Mouse (Mus musculus): ENCODE results near the gene 2210011C24Rik. TPM values are rescaled to one million over a fixed set of nuclear protein-coding genes. Genes with fewer than 3 reads are reported as not detected.
"Not testable (repeated sequence)": the region's sequence is repeated elsewhere in the genome, so short reads cannot be mapped to it uniquely, and the experiment has no call there.

The 2210011C24Rik gene
- polyA plus RNA-seq, 1 experiment from 2014 or later: not detected

GRCm38 (mm10) chr8:84021096-84021495 is 9.1 kb upstream of the 2210011C24Rik start, which contains the start of gene Palm3:
Gene Palm3, plus strand, starts transcription at chr8:84021471.
- Histone ChIP-seq H3K9ac (no peak within 1 kb of the TSS), H3K27me3 (replicated peaks) (peaks cover 44% of the 10 kb centered on the region), H3K36me3 (no peaks in the 10 kb centered on the region), H3K9me3 (replicated peaks) (no peaks in the 10 kb centered on the region), H3K27ac (ENCODE audit: poor library complexity, severe bottlenecking) (no peak within 1 kb of the TSS), H3K4me1 (replicated peaks) (peaks cover 37% of the 10 kb centered on the region), H3K4me3 (no peak within 1 kb of the TSS), H3K4me2 (peak within 1 kb of the TSS; percentile 6)
- peak; percentile 2; the same call in 1 of the 2 replicates for ATAC-seq (ENCODE audit: insufficient number of reproducible peaks, low FRiP score)
- 6% methylated on average over 18 of the region's 18 CpGs for WGBS

- Histone ChIP-seq H3K9ac (no peak overlapping the region), H3K36me3 (no peaks in the 10 kb centered on the region), H3K27ac (ENCODE audit: poor library complexity, severe bottlenecking) (no peak overlapping the region), H3K4me1 (replicated peaks) (peaks cover 33% of the 10 kb centered on the region), H3K4me2 (no peak overlapping the region), H3K4me3 (no peak overlapping the region), H3K9me3 (replicated peaks) (0 out of 2 replicates have a peak, but pooled peaks cover 4% of the 10 kb centered on the region), H3K27me3 (replicated peaks) (peaks cover 31% of the 10 kb centered on the region)
- WGBS: 76% methylated on average over 9 of the region's 9 CpGs
- ATAC-seq (ENCODE audit: insufficient number of reproducible peaks, low FRiP score): no peak
Observed at GRCm38 (mm10) chr8:84019738-84020137, 7.8 kb upstream of the 2210011C24Rik start.

- H3K4me3 ChIP-seq: no peak overlapping the region
- peaks cover 17% of the 10 kb centered on the region for H3K4me1 ChIP-seq (replicated peaks)
- H3K27ac ChIP-seq (ENCODE audit: poor library complexity, severe bottlenecking): no peak overlapping the region
- H3K36me3 ChIP-seq: no peaks in the 10 kb centered on the region
- 90% methylated on average over 5 of the region's 5 CpGs for WGBS
- no peak overlapping the region for H3K9ac ChIP-seq
- H3K27me3 ChIP-seq (replicated peaks): peaks cover 50% of the 10 kb centered on the region
- H3K4me2 ChIP-seq: no peak overlapping the region
- no peak for ATAC-seq (ENCODE audit: insufficient number of reproducible peaks, low FRiP score)
- H3K9me3 ChIP-seq (replicated peaks): 0 out of 2 replicates have a peak, but pooled peaks cover 4% of the 10 kb centered on the region
Observed at GRCm38 (mm10) chr8:84015833-84016232, 3.9 kb upstream of the 2210011C24Rik start.

GRCm38 (mm10) chr8:84012499-84013165 is 661 bp upstream of the 2210011C24Rik start:
- Histone ChIP-seq H3K9ac (peak overlapping the region; percentile 64), H3K4me1 (replicated peaks) (peaks cover 22% of the 10 kb centered on the region)

GRCm38 (mm10) chr8:84010625-84011611 is 1.1 kb downstream of the 2210011C24Rik start:
- peak overlapping the region; percentile 64 for H3K9ac ChIP-seq
- no peaks in the 10 kb centered on the region for H3K36me3 ChIP-seq
- ATAC-seq (ENCODE audit: insufficient number of reproducible peaks, low FRiP score): 0 out of 2 replicates have a peak, but pooled peaks have one; percentile 22
- 0 out of 2 replicates have a peak, but pooled peaks cover 2% of the 10 kb centered on the region for H3K9me3 ChIP-seq (replicated peaks)
- H3K27ac ChIP-seq (ENCODE audit: poor library complexity, severe bottlenecking): no peak overlapping the region
- peaks cover 22% of the 10 kb centered on the region for H3K4me1 ChIP-seq (replicated peaks)
- peaks cover 34% of the 10 kb centered on the region for H3K27me3 ChIP-seq (replicated peaks)
- peak overlapping the region; percentile 95 for H3K4me2 ChIP-seq
- peak overlapping the region; percentile 54 for H3K4me3 ChIP-seq
- WGBS: 2% methylated on average over 83 of the region's 83 CpGs

More at GRCm38 (mm10) chr8:84012499-84013165, 661 bp upstream of the 2210011C24Rik start:
- no peak overlapping the region for H3K27ac ChIP-seq (ENCODE audit: poor library complexity, severe bottlenecking)
- peak overlapping the region; percentile 54 for H3K4me3 ChIP-seq
- peak overlapping the region; percentile 95 for H3K4me2 ChIP-seq
- 0 out of 2 replicates have a peak, but pooled peaks cover 4% of the 10 kb centered on the region for H3K9me3 ChIP-seq (replicated peaks)
- 13% methylated on average over 35 of the region's 35 CpGs for WGBS
- ATAC-seq (ENCODE audit: insufficient number of reproducible peaks, low FRiP score): peak; percentile 30; the same call in 1 of the 2 replicates
- no peaks in the 10 kb centered on the region for H3K36me3 ChIP-seq
- peaks cover 39% of the 10 kb centered on the region for H3K27me3 ChIP-seq (replicated peaks)

- Histone ChIP-seq H3K4me1 (replicated peaks) (peaks cover 22% of the 10 kb centered on the region), H3K27ac (ENCODE audit: poor library complexity, severe bottlenecking) (no peak overlapping the region), H3K36me3 (no peaks in the 10 kb centered on the region), H3K4me2 (no peak overlapping the region), H3K27me3 (replicated peaks) (peaks cover 34% of the 10 kb centered on the region), H3K9me3 (replicated peaks) (no peaks in the 10 kb centered on the region), H3K4me3 (no peak overlapping the region), H3K9ac (no peak overlapping the region)
- 0 out of 2 replicates have a peak, but pooled peaks have one; percentile 36 for ATAC-seq (ENCODE audit: insufficient number of reproducible peaks, low FRiP score)
- WGBS: 2% methylated on average over 11 of the region's 11 CpGs
Observed at GRCm38 (mm10) chr8:84009876-84010275, 2.1 kb downstream of the 2210011C24Rik start.

- no peaks in the 10 kb centered on the region for H3K36me3 ChIP-seq
- peaks cover 32% of the 10 kb centered on the region for H3K27me3 ChIP-seq (replicated peaks)
- ATAC-seq (ENCODE audit: insufficient number of reproducible peaks, low FRiP score): no peak
- H3K27ac ChIP-seq (ENCODE audit: poor library complexity, severe bottlenecking): no peak overlapping the region
- no peak overlapping the region for H3K4me3 ChIP-seq
- no peaks in the 10 kb centered on the region for H3K9me3 ChIP-seq (replicated peaks)
- peaks cover 30% of the 10 kb centered on the region for H3K4me1 ChIP-seq (replicated peaks)
- H3K4me2 ChIP-seq: no peak overlapping the region
- no peak overlapping the region for H3K9ac ChIP-seq
- 26% methylated on average over 7 of the region's 7 CpGs for WGBS
Observed at GRCm38 (mm10) chr8:84008362-84008761, 3.6 kb downstream of the 2210011C24Rik start.

GRCm38 (mm10) chr8:84005502-84005901 is 6.5 kb downstream of the 2210011C24Rik start:
- not testable (repeated sequence) for H3K9ac ChIP-seq; H3K9me3 ChIP-seq (replicated peaks); H3K36me3 ChIP-seq; H3K4me3 ChIP-seq; H3K4me2 ChIP-seq; ATAC-seq (ENCODE audit: insufficient number of reproducible peaks, low FRiP score); H3K27ac ChIP-seq (ENCODE audit: poor library complexity, severe bottlenecking)
- WGBS: 92% methylated on average over 7 of the region's 7 CpGs
- H3K27me3 ChIP-seq (replicated peaks): peaks cover 20% of the 10 kb centered on the region
- peaks cover 21% of the 10 kb centered on the region for H3K4me1 ChIP-seq (replicated peaks)

- H3K4me3 ChIP-seq: peak overlapping the region; percentile 60
- H3K36me3 ChIP-seq: peaks cover 15% of the 10 kb centered on the region
- H3K27me3 ChIP-seq (replicated peaks): peaks cover 16% of the 10 kb centered on the region
- peaks cover 23% of the 10 kb centered on the region for H3K4me1 ChIP-seq (replicated peaks)
- peak overlapping the region; percentile 72 for H3K9ac ChIP-seq
- under 1% methylated on average over 30 of the region's 30 CpGs for WGBS
- no peaks in the 10 kb centered on the region for H3K9me3 ChIP-seq (replicated peaks)
- peak; percentile 89 for ATAC-seq (ENCODE audit: insufficient number of reproducible peaks, low FRiP score)
- H3K27ac ChIP-seq (ENCODE audit: poor library complexity, severe bottlenecking): peak overlapping the region; percentile 69
- peak overlapping the region; percentile 88 for H3K4me2 ChIP-seq
Observed at GRCm38 (mm10) chr8:84004533-84005201, 7.3 kb downstream of the 2210011C24Rik start.

GRCm38 (mm10) chr8:84003612-84004246 is 8.2 kb downstream of the 2210011C24Rik start:
- Histone ChIP-seq H3K27ac (ENCODE audit: poor library complexity, severe bottlenecking) (no peak overlapping the region), H3K9me3 (replicated peaks) (no peaks in the 10 kb centered on the region)
- WGBS: 77% methylated on average over 6 of the region's 6 CpGs

More at GRCm38 (mm10) chr8:84003612-84004246, 8.2 kb downstream of the 2210011C24Rik start:
- Histone ChIP-seq H3K9ac (peak overlapping the region; percentile 72; the same call in 1 of the 2 replicates), H3K36me3 (peaks cover 21% of the 10 kb centered on the region), H3K4me3 (peak overlapping the region; percentile 60), H3K27me3 (replicated peaks) (peaks cover 19% of the 10 kb centered on the region), H3K4me1 (replicated peaks) (peaks cover 33% of the 10 kb centered on the region), H3K4me2 (peak overlapping the region; percentile 88)
- no peak for ATAC-seq (ENCODE audit: insufficient number of reproducible peaks, low FRiP score)
